Comparison of ENCODE assay signal across 8 mouse cellular contexts in the genomic region with DNA sequence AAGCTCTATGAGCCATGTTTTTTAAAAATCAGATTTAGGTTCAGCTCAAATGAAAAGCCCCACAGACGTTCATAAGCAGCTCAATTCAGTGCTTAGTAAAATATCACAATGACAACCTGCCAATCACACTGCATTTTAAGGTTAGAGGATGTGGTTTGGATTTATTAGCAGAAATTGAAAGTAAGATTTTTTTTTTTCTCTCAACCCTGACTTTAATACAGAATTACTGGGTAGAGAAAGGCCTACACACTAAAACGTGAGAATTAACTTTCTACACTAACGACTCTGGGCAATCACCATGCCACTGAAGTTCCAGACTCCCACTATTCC. TPM values are rescaled to one million over a fixed set of nuclear protein-coding genes. Genes with fewer than 3 reads are reported as not detected.
DNase-seq lines count a peak whose midpoint lies in the region; ATAC-seq and TF ChIP-seq lines count a peak whose summit lies in the region.

No protein-coding gene starts in this region.

- H3K79me2 ChIP-seq in heart, adult 2 months (replicated peaks; ENCODE audit: control insufficient read depth, insufficient read depth, low read length): no peaks in the 10 kb centered on the region

- peak overlapping the region; percentile 81 for H3K4me3 ChIP-seq in heart, adult 2 months
- peak overlapping the region; percentile 70 for H3K4me3 ChIP-seq in forebrain, embryonic 15.5 days
- H3K4me3 ChIP-seq in liver, embryonic 16.5 days (ENCODE audit: low read depth, low read length): peak overlapping the region; percentile 74

- H3K4me1 ChIP-seq in heart, adult 2 months (ENCODE audit: control insufficient read depth, insufficient read depth, low read length): peaks cover 7% of the 10 kb centered on the region
- peaks cover 36% of the 10 kb centered on the region for H3K4me1 ChIP-seq in forebrain, embryonic 15.5 days
- peaks cover 8% of the 10 kb centered on the region for H3K4me1 ChIP-seq in liver, embryonic 16.5 days (ENCODE audit: control insufficient read depth, low read depth, low read length)

- no peak for TF ChIP-seq POLR2A in heart, adult 2 months (IDR thresholded peaks at IDR 0.05; ENCODE audit: insufficient read depth, low read depth, low read length)

- H3K36me3 ChIP-seq in heart, adult 2 months (ENCODE audit: control insufficient read depth, insufficient read depth, low read length): peaks cover 8% of the 10 kb centered on the region
- H3K36me3 ChIP-seq in forebrain, embryonic 15.5 days: no peaks in the 10 kb centered on the region
- H3K36me3 ChIP-seq in liver, embryonic 16.5 days (ENCODE audit: control insufficient read depth, insufficient read depth): no peaks in the 10 kb centered on the region

- no peaks in the 10 kb centered on the region for H3K9me3 ChIP-seq in forebrain, embryonic 15.5 days
- no peaks in the 10 kb centered on the region for H3K9me3 ChIP-seq in liver, embryonic 16.5 days (replicated peaks; ENCODE audit: control insufficient read depth, low read length)

- TF ChIP-seq CTCF in heart, adult 2 months (IDR thresholded peaks at IDR 0.05): no peak

- no peak for ATAC-seq in forebrain, embryonic 15.5 days (replicated peaks)
- ATAC-seq in liver, embryonic 16.5 days (ENCODE audit: low read depth): no peak

- no peak for DNase-seq in heart, adult 2 months
- no peak for DNase-seq in heart, postnatal 25 days (ENCODE audit: low spot score)
- DNase-seq in CD4-positive, CD25-positive, alpha-beta regulatory T cell, adult 2 months (ENCODE audit: low read depth, low spot score): peak; percentile 64
- DNase-seq in thymus, postnatal 36 days: no peak
- DNase-seq in adrenal gland, postnatal 14 days: no peak
- no peak for DNase-seq in left cerebral cortex, postnatal 10 days (ENCODE audit: extremely low spot score in 1 of 2, low spot score in 2 of 2)

- peak overlapping the region; percentile 63 for H3K4me2 ChIP-seq in forebrain, embryonic 15.5 days (replicated peaks)
- peak overlapping the region; percentile 97 for H3K4me2 ChIP-seq in liver, embryonic 16.5 days (ENCODE audit: low read depth, low read length)

- intact Hi-C loops in heart, adult 2 months (cut with DNase I): loop anchor here (5.0 to 10.0 kb wide), 2 partner anchors 54 to 76 kb away; no protein-coding TSS in a partner anchor
- intact Hi-C loops in heart, postnatal 25 days (cut with DNase I): loop anchor here (5.0 to 10.0 kb wide), 3 partner anchors 36 to 96 kb away; no protein-coding TSS in a partner anchor
- intact Hi-C loops in left cerebral cortex, postnatal 10 days (cut with DNase I): loop anchor here (5.0 kb wide), 1 partner anchor 36 kb away; no protein-coding TSS in a partner anchor

- H3K9ac ChIP-seq in heart, adult 2 months (ENCODE audit: low read depth, low read length): no peak overlapping the region
- H3K9ac ChIP-seq in forebrain, embryonic 15.5 days (replicated peaks): peak overlapping the region; percentile 79
- peak overlapping the region; percentile 62 for H3K9ac ChIP-seq in liver, embryonic 16.5 days (ENCODE audit: low read depth, low read length)

- no peak for TF ChIP-seq EP300 in heart, adult 2 months (IDR thresholded peaks at IDR 0.05; ENCODE audit: insufficient read depth, low read depth, low read length)

- WGBS in heart, adult 2 months: 72% methylated on average over 3 of the region's 3 CpGs
- 21% methylated on average over 3 of the region's 3 CpGs for WGBS in forebrain, embryonic 15.5 days
- 52% methylated on average over 3 of the region's 3 CpGs for WGBS in liver, embryonic 16.5 days (ENCODE audit: insufficient replicate concordance)

- no peaks in the 10 kb centered on the region for H3K27me3 ChIP-seq in heart, adult 2 months (ENCODE audit: control insufficient read depth, insufficient read depth, low read length)
- H3K27me3 ChIP-seq in forebrain, embryonic 15.5 days: no peaks in the 10 kb centered on the region
- H3K27me3 ChIP-seq in liver, embryonic 16.5 days (ENCODE audit: control insufficient read depth, insufficient read depth, low read depth, low read length): peaks cover 16% of the 10 kb centered on the region

- H3K27ac ChIP-seq in heart, adult 2 months: peak overlapping the region; percentile 89
- peak overlapping the region; percentile 96 for H3K27ac ChIP-seq in forebrain, embryonic 15.5 days (replicated peaks)
- no peak overlapping the region for H3K27ac ChIP-seq in liver, embryonic 16.5 days (ENCODE audit: low read length)

RNA-seq across cellular contexts. Expression of a gene that starts 1.0 kb away (rescaled TPM):
- 100 to 1,000 TPM; 154 to 186 TPM for total RNA-seq in heart, adult 2 months (2021)
- 41.6 and 79.2 TPM in 2 replicates for polyA plus RNA-seq in heart, adult 2 months (2012; rRNA removed)
- 100 to 1,000 TPM; 149 to 151 TPM for total RNA-seq in heart, postnatal 25 days (2021)
- 135 and 141 TPM in 2 replicates for polyA plus RNA-seq in forebrain, embryonic 15.5 days (2015; fragmentation: Nextera tagmentation; extraction: Ambion mirVana)
- 4.8 and 5.5 TPM in 2 replicates for polyA plus RNA-seq in liver, embryonic 16.5 days (2015; fragmentation: Nextera tagmentation; extraction: Ambion mirVana)
- 132 TPM in 2 replicates for total RNA-seq in adrenal gland, postnatal 14 days (2021)
- 100 to 1,000 TPM; 427 to 448 TPM for total RNA-seq in left cerebral cortex, postnatal 10 days (2021)
